Comparison of ENCODE assay signal across 8 mouse cellular contexts in the genomic region with DNA sequence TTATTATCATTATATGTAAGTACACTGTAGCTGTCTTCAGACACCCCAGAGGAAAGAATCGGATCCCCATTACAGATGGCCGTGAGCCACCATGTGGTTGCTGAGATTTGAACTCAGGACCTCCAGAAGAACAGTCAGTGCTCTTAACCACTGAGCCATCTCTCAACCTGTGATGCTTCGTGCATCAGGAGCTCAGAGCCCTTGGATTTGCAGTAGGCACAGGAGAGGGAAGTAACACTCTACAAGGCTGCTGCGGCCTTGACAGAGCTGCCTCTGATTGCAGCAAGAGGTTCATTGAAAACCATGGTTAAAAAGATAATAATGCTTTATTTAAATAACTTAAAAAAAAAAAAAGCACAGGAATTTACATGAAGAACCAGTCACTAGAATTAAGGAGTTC. TPM values are rescaled to one million over a fixed set of nuclear protein-coding genes. Genes with fewer than 3 reads are reported as not detected.
DNase-seq lines count a peak whose midpoint lies in the region; ATAC-seq and TF ChIP-seq lines count a peak whose summit lies in the region.

No protein-coding gene starts in this region.

- H3K9ac ChIP-seq in neural tube, embryonic 11.5 days (ENCODE audit: low read length), result no peak overlapping the region

- no peaks in the 10 kb centered on the region for H3K9me3 ChIP-seq in neural tube, embryonic 11.5 days (ENCODE audit: control insufficient read depth, low read length)
- no peaks in the 10 kb centered on the region for H3K9me3 ChIP-seq in limb, embryonic 10.5 days (replicated peaks)

- no peak for TF ChIP-seq CTCF in gastrocnemius, adult 2 months (IDR thresholded peaks at IDR 0.05)

- H3K4me2 ChIP-seq in neural tube, embryonic 11.5 days (ENCODE audit: low read depth), result peak overlapping the region; percentile 30

- peak overlapping the region; percentile 95 for H3K4me3 ChIP-seq in gastrocnemius, adult 2 months
- 0 out of 2 replicates have a peak overlapping the region, but pooled peaks have one; percentile 50 for H3K4me3 ChIP-seq in neural tube, embryonic 11.5 days (ENCODE audit: low read depth, low read length)
- peak overlapping the region; percentile 66 for H3K4me3 ChIP-seq in limb, embryonic 10.5 days

- H3K27ac ChIP-seq in gastrocnemius, adult 2 months, result peak overlapping the region; percentile 97; the same call in 1 of the 2 replicates
- H3K27ac ChIP-seq in neural tube, embryonic 11.5 days (ENCODE audit: low read depth, low read length), result no peak overlapping the region
- peak overlapping the region; percentile 92 for H3K27ac ChIP-seq in limb, embryonic 10.5 days

- H3K36me3 ChIP-seq in neural tube, embryonic 11.5 days (ENCODE audit: control insufficient read depth, insufficient read depth, low read length), result no peaks in the 10 kb centered on the region
- H3K36me3 ChIP-seq in limb, embryonic 10.5 days, result 0 out of 2 replicates have a peak, but pooled peaks cover under 1% of the 10 kb centered on the region

- intact Hi-C loops in gastrocnemius, adult 2 months (cut with DNase I), result loop anchor here (10.0 kb wide), 1 partner anchor 954 kb away; no protein-coding TSS in a partner anchor

- 77% methylated on average over 4 of the region's 4 CpGs for WGBS in neural tube, embryonic 11.5 days
- 72% methylated on average over 4 of the region's 4 CpGs for WGBS in limb, embryonic 10.5 days

- ATAC-seq in neural tube, embryonic 11.5 days (ENCODE audit: insufficient read depth, low FRiP score, low TSS enrichment), result no peak
- ATAC-seq in granulocyte monocyte progenitor cell, adult 5-6 weeks (replicated peaks; ENCODE audit: poor library complexity, severe bottlenecking), result no peak

- H3K4me1 ChIP-seq in neural tube, embryonic 11.5 days (ENCODE audit: control insufficient read depth, insufficient read depth, low read length), result peaks cover 5% of the 10 kb centered on the region; the same call in 1 of the 2 replicates
- peaks cover 48% of the 10 kb centered on the region for H3K4me1 ChIP-seq in limb, embryonic 10.5 days

- H3K27me3 ChIP-seq in neural tube, embryonic 11.5 days (ENCODE audit: control insufficient read depth, insufficient read depth, low read length), result no peaks in the 10 kb centered on the region
- no peaks in the 10 kb centered on the region for H3K27me3 ChIP-seq in limb, embryonic 10.5 days (ENCODE audit: low read depth, poor library complexity, severe bottlenecking)

- DNase-seq in gastrocnemius, adult 2 months, result no peak
- DNase-seq in gastrocnemius, postnatal 10 days, result no peak
- no peak for DNase-seq in neural tube, embryonic 11.5 days (ENCODE audit: low spot score)
- DNase-seq in neural tube, embryonic 10.5 days (ENCODE audit: extremely low spot score, low spot score), result no peak
- no peak for DNase-seq in limb, embryonic 10.5 days (ENCODE audit: low spot score)
- DNase-seq in spleen, postnatal 36 days (ENCODE audit: low spot score in 2 of 2), result no peak
- no peak for DNase-seq in left cerebral cortex, adult 18-20 months (ENCODE audit: low spot score in 2 of 2)

RNA-seq across cellular contexts. Expression of a gene that starts 1.2 kb away (rescaled TPM):
- total RNA-seq in gastrocnemius, adult 2 months (2021), result 10 to 100 TPM; 23.3 to 25.3 TPM
- total RNA-seq in gastrocnemius, postnatal 10 days (2021), result 10 to 100 TPM; 24.7 to 27.2 TPM
- polyA plus RNA-seq in neural tube, embryonic 11.5 days (2014; fragmentation: Nextera tagmentation; extraction: Ambion mirVana), result 35.4 and 41.0 TPM in 2 replicates
- polyA plus RNA-seq in limb, embryonic 10.5 days (2016; fragmentation: Nextera tagmentation; extraction: Ambion mirVana), result 52.0 and 59.6 TPM in 2 replicates
- 0.32 TPM in 1 of 2 replicates, not detected in the other for total RNA-seq in granulocyte monocyte progenitor cell, adult 5-6 weeks (2014; fragmentation: Nextera tagmentation)
- total RNA-seq in granulocyte monocyte progenitor cell, adult 5-6 weeks (2017), result 1.7 and 4.9 TPM in 2 replicates
- 1 to 10 TPM; 4.9 to 7.9 TPM for total RNA-seq in left cerebral cortex, adult 18-20 months (2021)

RNA-seq across cellular contexts. Expression of a gene that starts 3.3 kb away (rescaled TPM):
- 10 to 100 TPM; 21.3 to 23.6 TPM for total RNA-seq in gastrocnemius, adult 2 months (2021)
- total RNA-seq in gastrocnemius, postnatal 10 days (2021), result 10 to 100 TPM; 15.8 to 17.7 TPM
- polyA plus RNA-seq in neural tube, embryonic 11.5 days (2014; fragmentation: Nextera tagmentation; extraction: Ambion mirVana), result 29.6 and 32.6 TPM in 2 replicates
- polyA plus RNA-seq in limb, embryonic 10.5 days (2016; fragmentation: Nextera tagmentation; extraction: Ambion mirVana), result 18.9 and 22.5 TPM in 2 replicates
- total RNA-seq in granulocyte monocyte progenitor cell, adult 5-6 weeks (2014; fragmentation: Nextera tagmentation), result 15.2 and 16.6 TPM in 2 replicates
- total RNA-seq in granulocyte monocyte progenitor cell, adult 5-6 weeks (2017), result 13.0 and 17.9 TPM in 2 replicates
- total RNA-seq in left cerebral cortex, adult 18-20 months (2021), result 10 to 100 TPM; 28.2 to 32.2 TPM
